Mouse (Mus musculus) brain, adult 10 weeks (tissue): Measurements from ENCODE around the gene Rheb. TPM values are rescaled to one million over a fixed set of nuclear protein-coding genes. Genes with fewer than 3 reads are reported as not detected.

ENCODE experiments used
- polyA plus RNA-seq: library from polyadenylated mRNA; stranded (reverse); fragments of 350-450 nt; fragmentation: Illumina TruSeq; extraction: RNeasy Lipid Tissue Mini Kit (QIAGEN cat#74804); gene quantifications from one replicate; pipeline ENCODE4 v1.2.3, GENCODE M21; 2015; ENCODE audit warnings: low read depth, low replicate concordance

The Rheb gene
- polyA plus RNA-seq = 243 TPM

GRCm38 (mm10) chr5:24842274-24843102, at the start of gene Rheb:
TSS of gene Rheb (minus strand) at chr5:24842624.

GRCm38 (mm10) chr5:24757816-24758215, 84.6 kb downstream of the Rheb start, which contains the start of gene Crygn:
TSS of gene Crygn (minus strand) at chr5:24758008.

Other genes with a start within 250 kb of the Rheb start
- gene Smarcd3, start 218.2 kb downstream of the Rheb start, polyA plus RNA-seq = 96.9 TPM
- gene Nub1, start 157.1 kb downstream of the Rheb start, polyA plus RNA-seq = 64.9 TPM
- gene Wdr86, start 111.9 kb downstream of the Rheb start, polyA plus RNA-seq = 2.1 TPM
- gene Crygn, start 84.6 kb downstream of the Rheb start, polyA plus RNA-seq = 2.5 TPM